Mouse (Mus musculus) forebrain, embryonic 14.5 days (tissue): ENCODE data around the gene Itgal. TPM values are rescaled to one million over a fixed set of nuclear protein-coding genes. Genes with fewer than 3 reads are reported as not detected.

ENCODE experiments used
- ATAC-seq: fragments of 200-750 bp; cut with Nextera tagmentation; 2 replicates; pipeline ENCODE4 v1.8.0; 2017; ENCODE audit warnings: mild to moderate bottlenecking, moderate library complexity
- DNase-seq: peaks from one replicate; pipeline ENCODE4 v3.0.0-alpha.2; 2015; ENCODE audit warnings: low spot score
- H3K27ac ChIP-seq: fragments of 300-500 bp; sonication (generic); 2 replicates; pipeline ENCODE4 v1.5.1; 2014; ENCODE audit warnings: low read depth, mild to moderate bottlenecking, control low read depth, low read length, moderate library complexity
- H3K27me3 ChIP-seq: fragments of 300-500 bp; sonication (generic); replicated peaks from 2 replicates; pipeline ENCODE4 v1.6.1; 2014; ENCODE audit warnings: low read length, control low read depth, mixed read lengths; ENCODE audit not compliant: control insufficient read depth, insufficient read depth
- H3K36me3 ChIP-seq: fragments of 300-500 bp; sonication (generic); 2 replicates; pipeline ENCODE4 v1.6.1; 2014; ENCODE audit warnings: low read length, control low read depth; ENCODE audit not compliant: control insufficient read depth, insufficient read depth
- H3K4me1 ChIP-seq: fragments of 300-500 bp; sonication (generic); 2 replicates; pipeline ENCODE4 v1.6.1; 2014; ENCODE audit warnings: antibody characterized with exemption, low read length, control low read depth; ENCODE audit not compliant: control insufficient read depth, insufficient read depth
- H3K4me2 ChIP-seq: fragments of 300-500 bp; sonication (generic); 2 replicates; pipeline ENCODE4 v1.6.1; 2014; ENCODE audit warnings: mild to moderate bottlenecking, control low read depth, low read length
- H3K4me3 ChIP-seq: fragments of 300-500 bp; sonication (generic); 2 replicates; pipeline ENCODE4 v1.5.1; 2014; ENCODE audit warnings: low read depth, low read length, control low read depth
- H3K9ac ChIP-seq: fragments of 300-500 bp; sonication (generic); 2 replicates; pipeline ENCODE4 v1.6.1; 2014; ENCODE audit warnings: mild to moderate bottlenecking, low read length, control low read depth, moderate library complexity
- H3K9me3 ChIP-seq: fragments of 300-500 bp; sonication (generic); replicated peaks from 2 replicates; pipeline ENCODE4 v1.6.1; 2016; ENCODE audit warnings: low read length, control low read depth, mixed read lengths; ENCODE audit not compliant: control insufficient read depth
- WGBS: fragments of 180-500 bp; shearing (Covaris S2); extraction: QIAGEN DNeasy Blood & Tissue Kit; methylation state at CpG from one replicate; pipeline ENCODE4 v1.1.7; 2014; 5-methylcytosine and 5-hydroxymethylcytosine counted together
- polyA plus RNA-seq: library from polyadenylated mRNA; unstranded; fragments of >200 nt; fragmentation: Nextera tagmentation; extraction: Ambion mirVana; gene quantifications from 2 replicates; pipeline ENCODE4 v1.2.1, GENCODE M21; 2014

Gene Itgal
- polyA plus RNA-seq, 1 experiment from 2014 or later: 0.23 TPM

DNA sequence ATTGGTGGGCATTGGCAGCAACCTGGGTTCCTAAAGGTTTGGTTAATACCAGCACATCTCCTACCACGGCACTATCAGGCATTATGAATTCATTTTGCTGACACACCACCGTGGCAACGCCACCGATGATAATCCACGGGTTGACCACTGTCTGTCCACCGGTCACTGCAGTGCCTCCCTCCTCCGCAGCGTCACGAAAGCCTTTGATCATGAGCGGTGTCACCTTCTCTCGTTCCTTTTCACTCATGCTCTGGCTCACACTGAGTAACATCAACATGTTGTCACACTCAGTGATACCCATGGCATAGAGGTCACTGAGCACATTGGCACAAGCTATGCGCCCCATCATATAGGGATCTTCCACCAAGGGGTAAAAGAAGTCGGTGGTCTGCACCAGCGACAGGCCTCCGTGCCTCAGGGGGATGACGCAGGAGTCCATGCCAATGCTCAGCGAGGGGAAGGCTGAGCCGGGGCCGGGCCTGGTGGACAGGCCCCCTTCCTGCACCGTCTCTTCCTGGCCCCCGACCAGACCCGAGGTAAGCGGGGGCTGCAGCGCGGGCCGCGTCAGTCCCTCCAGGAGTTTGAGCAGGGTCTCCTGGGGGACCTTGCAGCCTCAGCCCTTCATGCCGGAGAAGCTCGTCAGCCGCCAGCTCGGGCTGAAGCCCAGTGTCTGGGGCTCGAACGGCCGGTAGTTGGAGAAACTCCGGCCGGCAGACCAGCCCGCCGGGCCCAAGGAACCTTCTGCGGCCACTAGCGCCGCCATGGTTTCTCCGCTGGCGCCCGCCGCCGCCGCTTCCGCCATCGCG is 22.7 kb upstream of the Itgal start:
- Histone ChIP-seq H3K4me1 (peaks cover 12% of the 10 kb centered on the region), H3K36me3 (peaks cover 15% of the 10 kb centered on the region; the same call in 1 of the 2 replicates), H3K27ac (peak overlapping the region; percentile 81), H3K9me3 (no peaks in the 10 kb centered on the region), H3K4me3 (peak overlapping the region; percentile 89), H3K4me2 (peak overlapping the region; percentile 90), H3K9ac (peak overlapping the region; percentile 91), H3K27me3 (no peaks in the 10 kb centered on the region)
- no peak for DNase-seq
- 18% methylated on average over 50 of the region's 50 CpGs for WGBS
- ATAC-seq: peak; percentile 70

DNA sequence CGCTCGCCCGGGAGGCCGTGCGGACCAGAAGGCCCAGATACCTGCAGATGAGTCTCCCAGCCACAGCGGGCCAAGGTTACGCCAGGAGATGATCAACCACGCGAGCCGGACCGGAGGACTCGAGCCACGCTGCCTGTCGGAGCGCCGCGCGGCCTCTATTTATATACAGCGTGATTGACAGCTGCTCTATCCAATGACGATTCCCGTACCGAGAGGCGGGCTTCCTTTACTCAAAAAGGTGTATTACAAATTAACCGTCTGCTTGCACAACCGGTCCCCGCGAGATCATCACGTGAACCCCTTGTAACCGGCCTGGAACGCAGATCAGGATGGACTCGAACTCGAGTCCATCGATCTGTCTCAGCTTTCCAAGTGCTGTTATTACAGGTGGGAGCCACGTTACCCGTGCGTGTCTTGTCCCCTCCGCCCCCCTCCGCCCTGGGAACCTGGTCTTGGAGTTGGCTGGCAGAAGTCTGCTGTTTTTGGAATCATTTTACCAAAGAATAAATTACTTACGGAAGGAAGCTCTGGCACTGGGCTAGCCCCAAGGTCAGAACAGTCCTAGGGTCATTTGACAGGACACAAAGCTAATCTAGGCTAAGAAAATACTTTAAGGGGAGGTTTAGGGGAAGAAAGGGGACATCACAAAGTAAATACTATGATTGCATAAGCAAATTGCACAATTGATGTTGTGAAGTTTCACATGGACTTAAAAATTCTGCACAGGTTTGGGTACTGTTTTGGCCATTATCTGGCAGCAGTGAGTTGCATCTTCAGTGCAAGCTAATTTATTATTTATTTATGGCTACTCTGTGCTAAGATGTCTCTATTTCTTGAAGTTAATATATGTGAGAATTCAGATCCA is 21.9 kb upstream of the Itgal start, which contains the start of gene Sephs2:
TSS of gene Sephs2 (minus strand) at position 131 of the 865 bp plus-strand sequence.
- Histone ChIP-seq H3K9me3 (no peaks in the 10 kb centered on the region), H3K9ac (peak within 1 kb of the TSS; percentile 91), H3K4me3 (peak within 1 kb of the TSS; percentile 89), H3K4me2 (peak within 1 kb of the TSS; percentile 90), H3K27me3 (no peaks in the 10 kb centered on the region), H3K27ac (peak within 1 kb of the TSS; percentile 81), H3K4me1 (peaks cover 12% of the 10 kb centered on the region), H3K36me3 (peaks cover 15% of the 10 kb centered on the region; the same call in 1 of the 2 replicates)
- peak; percentile 96 for DNase-seq
- WGBS: 2% methylated on average over 39 of the region's 39 CpGs
- ATAC-seq: peak; percentile 93

DNA sequence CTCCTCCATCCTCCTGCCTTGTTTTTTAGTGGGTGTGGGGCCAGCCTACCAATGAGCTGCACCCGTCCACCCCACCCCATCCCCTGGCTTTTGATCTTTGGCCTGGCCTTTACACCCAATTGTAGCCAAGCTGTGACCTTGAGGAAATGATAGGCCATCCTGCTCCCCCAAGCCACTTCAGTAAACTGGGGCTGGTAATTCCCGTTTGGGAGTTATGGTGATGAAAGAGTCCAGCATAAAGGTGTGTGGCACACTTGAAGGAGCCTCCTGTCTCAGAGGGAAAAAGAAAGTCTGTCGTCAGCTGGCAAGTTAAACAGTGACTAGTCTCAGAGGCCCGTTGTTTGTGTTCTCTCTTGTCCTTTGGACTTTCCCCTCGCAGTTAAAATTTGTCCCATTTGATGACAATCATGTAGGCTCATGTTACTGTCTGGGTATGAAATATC is 19.5 kb upstream of the Itgal start:
- Histone ChIP-seq H3K9ac (no peak overlapping the region), H3K36me3 (0 out of 2 replicates have a peak, but pooled peaks cover under 1% of the 10 kb centered on the region), H3K27me3 (no peaks in the 10 kb centered on the region), H3K4me3 (no peak overlapping the region), H3K27ac (no peak overlapping the region), H3K4me1 (peaks cover 12% of the 10 kb centered on the region), H3K9me3 (no peaks in the 10 kb centered on the region), H3K4me2 (no peak overlapping the region)
- 86% methylated on average over 5 of the region's 5 CpGs for WGBS
- ATAC-seq (no peak), DNase-seq (no peak)

DNA sequence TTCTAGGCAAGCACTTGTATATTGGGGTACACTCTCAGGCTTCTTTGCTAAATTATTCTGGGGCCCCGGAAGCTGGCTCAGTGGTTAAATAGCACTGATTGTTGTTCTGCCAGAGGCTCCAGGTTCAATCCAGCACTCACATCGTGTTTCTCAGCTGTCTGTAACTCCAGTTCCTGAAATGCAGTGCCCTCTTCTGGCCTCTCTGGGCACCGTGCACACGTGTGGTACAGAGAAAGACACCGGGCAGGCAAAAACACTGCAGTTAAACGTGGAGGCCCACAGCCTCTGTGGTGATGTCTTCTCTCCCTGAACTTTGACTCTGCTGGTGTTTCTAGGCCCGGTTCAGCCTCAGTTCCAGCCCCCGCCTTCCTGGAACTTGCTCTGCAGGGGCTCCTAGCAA is 17.7 kb upstream of the Itgal start:
- peak; percentile 58 for DNase-seq
- H3K9ac ChIP-seq: no peak overlapping the region
- WGBS: 19% methylated on average over 8 of the region's 8 CpGs
- no peaks in the 10 kb centered on the region for H3K27me3 ChIP-seq
- H3K27ac ChIP-seq: no peak overlapping the region
- no peak overlapping the region for H3K4me2 ChIP-seq
- no peaks in the 10 kb centered on the region for H3K36me3 ChIP-seq
- H3K4me3 ChIP-seq: no peak overlapping the region
- peaks cover under 1% of the 10 kb centered on the region; the same call in 1 of the 2 replicates for H3K4me1 ChIP-seq
- H3K9me3 ChIP-seq: no peaks in the 10 kb centered on the region
- no peak for ATAC-seq

DNA sequence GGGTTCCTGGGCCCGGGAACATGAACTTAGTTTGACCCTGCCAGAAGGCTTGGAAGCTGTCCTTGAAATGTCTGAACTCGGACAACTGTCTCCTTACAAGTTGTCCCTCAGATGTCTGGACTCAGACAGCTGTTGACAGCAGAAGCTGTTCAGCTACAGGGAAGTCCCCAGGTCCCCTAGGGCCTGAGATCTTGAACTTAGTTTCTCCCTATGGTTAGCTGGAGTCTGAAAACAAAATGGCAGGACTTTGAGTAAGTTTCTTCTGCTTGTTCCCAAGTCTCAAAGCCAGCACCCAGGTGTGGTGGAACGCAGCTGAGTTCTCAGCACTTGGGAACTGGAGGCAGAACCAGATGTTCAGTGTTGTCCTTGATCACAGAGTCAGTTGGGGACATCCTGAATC is 16.0 kb upstream of the Itgal start:
- no peaks in the 10 kb centered on the region for H3K9me3 ChIP-seq
- H3K4me2 ChIP-seq: no peak overlapping the region
- H3K4me3 ChIP-seq: no peak overlapping the region
- no peaks in the 10 kb centered on the region for H3K4me1 ChIP-seq
- H3K9ac ChIP-seq: no peak overlapping the region
- no peaks in the 10 kb centered on the region for H3K27me3 ChIP-seq
- WGBS: 86% methylated on average over 3 of the region's 3 CpGs
- H3K27ac ChIP-seq: no peak overlapping the region
- no peak for DNase-seq
- no peaks in the 10 kb centered on the region for H3K36me3 ChIP-seq
- no peak for ATAC-seq

DNA sequence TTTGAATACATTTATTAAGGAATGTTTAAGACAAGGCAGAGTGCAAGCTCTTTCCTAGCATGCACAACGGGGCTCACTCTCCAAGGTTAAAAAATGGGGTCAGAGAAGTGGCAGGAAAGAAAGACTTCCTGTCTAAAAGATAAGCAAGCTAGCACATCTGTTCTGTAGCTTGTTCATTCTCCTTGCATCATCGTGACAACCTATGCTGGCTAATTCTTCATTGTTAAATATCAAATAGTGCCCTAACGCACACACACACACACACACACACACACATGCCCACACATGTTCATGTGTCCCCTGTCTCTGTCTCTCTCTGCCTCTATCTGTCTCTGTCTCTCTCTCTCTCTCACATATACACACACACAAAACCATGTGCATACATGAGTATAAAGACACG is 14.9 kb upstream of the Itgal start:
- Histone ChIP-seq H3K4me2 (no peak overlapping the region), H3K9me3 (no peaks in the 10 kb centered on the region), H3K36me3 (no peaks in the 10 kb centered on the region), H3K27me3 (no peaks in the 10 kb centered on the region), H3K9ac (no peak overlapping the region), H3K4me1 (no peaks in the 10 kb centered on the region), H3K4me3 (no peak overlapping the region), H3K27ac (no peak overlapping the region)
- no peak for DNase-seq
- ATAC-seq: no peak
- WGBS: 80% methylated on average over 4 of the region's 4 CpGs

DNA sequence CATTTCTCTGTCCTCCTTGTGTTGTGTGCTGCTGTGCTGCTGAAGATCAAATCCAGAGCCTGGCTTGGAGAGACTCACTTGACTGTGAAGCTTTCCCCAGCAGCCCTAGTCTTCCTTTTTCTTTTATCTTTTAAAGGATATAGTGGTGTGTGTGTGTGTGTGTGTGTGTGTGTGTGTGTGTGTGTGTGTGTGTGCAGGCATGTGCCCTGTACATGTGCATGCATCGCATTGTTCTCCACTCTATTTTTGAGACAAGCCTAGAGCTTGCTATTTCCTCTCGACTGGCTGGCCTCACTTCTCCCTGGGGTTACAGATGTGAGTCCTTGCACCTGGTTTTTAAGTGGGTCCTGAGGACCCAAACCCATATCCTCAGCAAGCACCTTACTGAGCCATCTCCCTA is 13.9 kb upstream of the Itgal start:
- Histone ChIP-seq H3K4me2 (no peak overlapping the region), H3K4me3 (no peak overlapping the region), H3K9me3 (no peaks in the 10 kb centered on the region), H3K4me1 (no peaks in the 10 kb centered on the region), H3K9ac (no peak overlapping the region), H3K36me3 (no peaks in the 10 kb centered on the region), H3K27ac (no peak overlapping the region), H3K27me3 (no peaks in the 10 kb centered on the region)
- DNase-seq: no peak
- no peak for ATAC-seq
- WGBS: 92% methylated on average over 2 of the region's 2 CpGs

DNA sequence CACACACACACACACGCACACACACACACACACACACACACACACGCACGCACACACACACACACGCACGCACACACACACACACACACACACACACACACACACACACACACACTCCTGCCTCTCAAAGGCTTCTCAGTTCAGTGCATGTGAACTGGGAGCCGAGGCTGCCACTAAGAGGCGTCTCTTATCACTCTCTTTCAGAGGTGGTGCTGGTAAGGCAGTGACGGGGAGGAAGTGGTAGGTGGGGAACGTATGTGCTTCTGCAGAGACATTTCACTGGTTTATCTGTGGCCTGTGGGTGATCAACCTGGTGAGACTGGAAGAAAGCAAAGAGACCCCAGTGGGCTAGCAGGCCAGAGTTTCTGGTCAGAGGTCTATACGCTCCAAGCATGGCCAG is 10.9 kb upstream of the Itgal start:
- DNase-seq (no peak), ATAC-seq (no peak)
- H3K4me3 ChIP-seq: no peak overlapping the region
- H3K27me3 ChIP-seq: no peaks in the 10 kb centered on the region
- WGBS: 89% methylated on average over 6 of the region's 10 CpGs
- H3K9ac ChIP-seq: no peak overlapping the region
- H3K4me2 ChIP-seq: no peak overlapping the region
- H3K4me1 ChIP-seq: no peaks in the 10 kb centered on the region
- peaks cover 9% of the 10 kb centered on the region; the same call in 1 of the 2 replicates for H3K9me3 ChIP-seq
- no peak overlapping the region for H3K27ac ChIP-seq
- no peaks in the 10 kb centered on the region for H3K36me3 ChIP-seq
